Mouse (Mus musculus) testis, adult 2 months (tissue): ENCODE data around the gene Chrd.

Experiments used
- CTCF ChIP-seq: fragments of 200-500 bp; IDR thresholded peaks from 2 replicates; pipeline ENCODE4 v1.5.1; 2012; ENCODE audit warnings: low read depth, mild to moderate bottlenecking, inconsistent platforms, low read length, moderate library complexity; ENCODE audit not compliant: control insufficient read depth, insufficient read depth, insufficient replicate concordance
- POLR2A ChIP-seq: fragments of 200-500 bp; IDR thresholded peaks from 2 replicates; pipeline ENCODE4 v1.6.1; 2012; ENCODE audit warnings: low read depth, mild to moderate bottlenecking, inconsistent platforms, low read length, moderate library complexity; ENCODE audit not compliant: control insufficient read depth

- TF ChIP-seq CTCF (no peak), POLR2A (no peak)
Observed at GRCm38 (mm10) chr16:20700036-20700435, 32.9 kb upstream of the Chrd start.
